Mouse (Mus musculus): Measurements from ENCODE around the gene Qrfp.
A peak's percentile ranks its signal among the peaks of the same experiment; 100 is the strongest.

Qrfp gene

GRCm38 (mm10) chr2:31769631-31770111, 40.7 kb downstream of the Qrfp start:
- DNase-seq (ENCODE audit: low spot score): no peak

GRCm38 (mm10) chr2:31769115-31769514, 41.3 kb downstream of the Qrfp start:
- no peak for DNase-seq (ENCODE audit: low spot score)

- no peak for DNase-seq (ENCODE audit: low spot score)
Observed at GRCm38 (mm10) chr2:31767815-31768214, 42.6 kb downstream of the Qrfp start.

- no peak for DNase-seq (ENCODE audit: low spot score)
Observed at GRCm38 (mm10) chr2:31767104-31767503, 43.3 kb downstream of the Qrfp start.

GRCm38 (mm10) chr2:31763271-31763670, 47.1 kb downstream of the Qrfp start:
- no peak for DNase-seq (ENCODE audit: low spot score)

- DNase-seq (ENCODE audit: low spot score): no peak
Observed at GRCm38 (mm10) chr2:31762853-31763252, 47.5 kb downstream of the Qrfp start.

- no peak for DNase-seq (ENCODE audit: low spot score)
Observed at GRCm38 (mm10) chr2:31762155-31762554, 48.2 kb downstream of the Qrfp start.

GRCm38 (mm10) chr2:31761585-31761984, 48.8 kb downstream of the Qrfp start:
- DNase-seq (ENCODE audit: low spot score): no peak

GRCm38 (mm10) chr2:31761115-31761531, 49.3 kb downstream of the Qrfp start:
- DNase-seq (ENCODE audit: low spot score): no peak

- no peak for DNase-seq (ENCODE audit: low spot score)
Observed at GRCm38 (mm10) chr2:31760486-31760885, 49.9 kb downstream of the Qrfp start.

- DNase-seq (ENCODE audit: low spot score): peak; percentile 60
Observed at GRCm38 (mm10) chr2:31759751-31760460, 50.5 kb downstream of the Qrfp start.

- DNase-seq (ENCODE audit: low spot score): no peak
Observed at GRCm38 (mm10) chr2:31758966-31759365, 51.4 kb downstream of the Qrfp start.

- DNase-seq (ENCODE audit: low spot score): no peak
Observed at GRCm38 (mm10) chr2:31757472-31757871, 52.9 kb downstream of the Qrfp start.
